Mouse (Mus musculus): ENCODE data around the gene Hrasls5.

- TF ChIP-seq CTCF (IDR thresholded peaks at IDR 0.05; ENCODE audit: low read depth, low read length) (no peak), POLR2A (IDR thresholded peaks at IDR 0.05; ENCODE audit: borderline replicate concordance, low read depth, low read length) (no peak)
These were observed 810 bp downstream of the Hrasls5 start for GRCm38 (mm10) chr19:7613151-7613550.

All from bone marrow macrophage, adult 2 months (primary cell).